Mouse (Mus musculus): ENCODE data around the gene Hoxa5. TPM values are rescaled to one million over a fixed set of nuclear protein-coding genes. Genes with fewer than 3 reads are reported as not detected.

The Hoxa5 gene
- polyA plus RNA-seq, 1 experiment from 2014 or later: 15.7 TPM

DNA sequence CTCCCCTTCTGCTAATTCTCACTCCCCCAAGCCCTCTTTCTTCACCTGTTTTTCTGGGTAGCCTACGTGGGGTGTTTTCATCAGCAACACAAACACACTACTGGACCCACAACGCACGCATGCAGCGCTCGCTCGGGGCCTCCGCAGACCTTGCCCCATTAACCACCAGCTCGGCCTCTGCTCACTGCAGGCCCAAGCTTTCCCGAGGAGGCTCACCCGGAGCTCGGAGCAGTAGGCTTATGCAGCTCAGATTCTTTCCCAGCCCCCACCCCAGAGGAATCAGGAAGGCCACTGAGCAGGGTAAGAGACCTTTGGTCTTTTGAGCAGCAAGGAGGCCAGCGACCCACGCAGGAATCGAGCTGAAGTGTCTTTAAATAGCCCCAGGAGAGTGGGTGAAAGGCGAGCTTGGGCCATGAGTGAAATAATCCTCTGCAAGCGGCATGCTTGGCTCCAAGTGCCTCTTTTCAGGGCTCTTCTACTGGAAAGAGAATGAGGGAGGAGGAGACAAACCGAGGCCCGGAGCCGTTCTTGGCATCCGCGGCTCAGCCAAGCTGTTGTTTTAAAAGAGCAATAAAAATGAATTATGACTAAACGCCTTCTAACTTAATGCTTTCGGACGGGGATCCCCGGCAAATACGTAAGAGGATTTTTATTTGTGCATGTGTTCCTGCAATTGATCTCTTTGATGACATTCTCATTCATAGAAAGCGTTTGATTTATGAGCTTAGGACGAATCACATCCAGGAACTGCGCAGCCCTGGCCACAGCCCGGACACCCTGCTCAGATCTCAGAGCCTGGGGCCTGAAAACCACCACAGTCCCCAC, 43.7 kb downstream of the Hoxa5 start:
- peak overlapping the region; percentile 94 for H3K27ac ChIP-seq (ENCODE audit: low read depth, low read length)
- peak; percentile 24; the same call in 1 of the 2 replicates for ATAC-seq (ENCODE audit: low FRiP score, low TSS enrichment)
- peak overlapping the region; percentile 66 for H3K4me3 ChIP-seq (ENCODE audit: low read length)
- peaks cover 60% of the 10 kb centered on the region for H3K4me1 ChIP-seq (ENCODE audit: control insufficient read depth, insufficient read depth, low read length)
- H3K4me2 ChIP-seq (replicated peaks; ENCODE audit: low read depth, low read length): peak overlapping the region; percentile 82
- peak overlapping the region; percentile 60 for H3K9ac ChIP-seq (ENCODE audit: low read depth, low read length)
- H3K9me3 ChIP-seq (ENCODE audit: control insufficient read depth, low read length): no peaks in the 10 kb centered on the region
- H3K36me3 ChIP-seq (ENCODE audit: control insufficient read depth, insufficient read depth, low read length): no peaks in the 10 kb centered on the region
- peaks cover 16% of the 10 kb centered on the region for H3K27me3 ChIP-seq (ENCODE audit: control insufficient read depth, insufficient read depth, low read length)
- 2% methylated on average over 30 of the region's 30 CpGs for WGBS

DNA sequence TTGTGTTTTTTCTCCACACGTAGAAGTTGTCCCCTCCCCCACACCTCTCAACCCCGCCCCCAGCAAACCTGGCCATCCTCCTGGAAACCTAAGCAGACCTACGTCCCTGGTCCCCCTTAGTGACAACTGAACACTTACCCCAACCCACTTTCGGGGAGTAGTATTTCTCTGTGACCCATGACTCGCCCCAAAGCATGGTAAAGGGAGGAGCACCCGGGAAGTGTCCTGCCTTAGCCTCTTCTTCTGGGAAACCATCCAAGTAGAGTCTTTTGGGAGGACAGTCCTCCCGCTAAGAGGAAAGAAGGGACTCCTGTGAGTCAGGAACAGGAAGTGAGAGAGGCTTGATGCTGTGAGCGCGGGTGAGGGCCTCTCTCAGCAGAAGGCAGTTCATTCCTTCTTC, 44.4 kb downstream of the Hoxa5 start:
- 7% methylated on average over 9 of the region's 9 CpGs for WGBS
- Histone ChIP-seq H3K9me3 (ENCODE audit: control insufficient read depth, low read length) (no peaks in the 10 kb centered on the region), H3K36me3 (ENCODE audit: control insufficient read depth, insufficient read depth, low read length) (no peaks in the 10 kb centered on the region), H3K27ac (ENCODE audit: low read depth, low read length) (peak overlapping the region; percentile 94), H3K9ac (ENCODE audit: low read depth, low read length) (peak overlapping the region; percentile 60), H3K4me1 (ENCODE audit: control insufficient read depth, insufficient read depth, low read length) (peaks cover 54% of the 10 kb centered on the region), H3K4me3 (ENCODE audit: low read length) (peak overlapping the region; percentile 66), H3K27me3 (ENCODE audit: control insufficient read depth, insufficient read depth, low read length) (peaks cover 22% of the 10 kb centered on the region), H3K4me2 (replicated peaks; ENCODE audit: low read depth, low read length) (peak overlapping the region; percentile 82)
- no peak for ATAC-seq (ENCODE audit: low FRiP score, low TSS enrichment)

- H3K27ac ChIP-seq (ENCODE audit: low read depth, low read length): peak overlapping the region; percentile 83
- H3K9ac ChIP-seq (ENCODE audit: low read depth, low read length): peak overlapping the region; percentile 71
- 5% methylated on average over 12 of the region's 12 CpGs for WGBS
- peaks cover 29% of the 10 kb centered on the region for H3K27me3 ChIP-seq (ENCODE audit: control insufficient read depth, insufficient read depth, low read length)
- no peaks in the 10 kb centered on the region for H3K36me3 ChIP-seq (ENCODE audit: control insufficient read depth, insufficient read depth, low read length)
- no peaks in the 10 kb centered on the region for H3K9me3 ChIP-seq (ENCODE audit: control insufficient read depth, low read length)
- H3K4me3 ChIP-seq (ENCODE audit: low read length): peak overlapping the region; percentile 66
- H3K4me2 ChIP-seq (replicated peaks; ENCODE audit: low read depth, low read length): peak overlapping the region; percentile 82
- ATAC-seq (ENCODE audit: low FRiP score, low TSS enrichment): peak; percentile 13; the same call in 1 of the 2 replicates
- H3K4me1 ChIP-seq (ENCODE audit: control insufficient read depth, insufficient read depth, low read length): peaks cover 48% of the 10 kb centered on the region
Observed at GRCm38 (mm10) chr6:52159164-52159761, 45.1 kb downstream of the Hoxa5 start.

DNA sequence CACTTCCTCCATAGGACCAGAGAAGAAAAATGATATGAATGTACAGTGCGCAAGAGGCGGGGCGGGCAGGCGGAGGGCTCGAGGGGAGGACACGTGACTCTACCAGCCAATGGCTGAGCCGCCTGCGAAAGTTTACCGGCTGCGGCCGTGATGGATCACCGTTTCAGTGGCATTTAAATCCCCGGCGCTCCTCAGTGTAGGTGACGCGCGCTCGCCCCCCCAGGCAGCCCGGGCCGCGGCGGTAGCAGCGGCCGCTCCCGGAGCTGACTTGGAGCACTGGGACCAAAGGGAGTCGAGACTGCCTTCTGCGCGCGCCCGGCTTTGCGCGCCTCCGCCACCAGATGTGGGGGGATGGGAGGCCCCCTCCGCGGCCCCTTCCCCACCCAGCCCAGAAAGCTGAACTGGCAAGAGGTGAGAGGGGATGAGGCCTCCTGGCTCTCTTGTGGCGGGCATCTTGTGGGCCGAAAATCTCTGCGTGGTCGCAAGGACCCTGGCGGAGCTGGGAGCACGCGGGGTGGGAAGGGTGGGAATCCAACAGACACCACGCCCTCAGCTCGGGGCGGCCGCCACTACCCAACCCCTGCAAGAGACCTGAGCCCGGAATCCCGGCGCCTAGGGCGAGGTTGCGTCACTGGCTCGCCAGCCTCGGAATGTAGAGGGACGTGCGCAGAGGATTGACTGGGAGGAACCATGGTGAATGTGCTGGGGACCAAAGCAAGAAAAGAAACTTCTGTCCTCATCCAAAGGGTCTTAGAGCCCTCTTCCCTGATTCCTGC, 45.9 kb downstream of the Hoxa5 start, which contains the start of gene Hoxa1:
Gene Hoxa1, minus strand, starts transcription at position 42 of the 776 bp plus-strand sequence.
- Histone ChIP-seq H3K4me2 (replicated peaks; ENCODE audit: low read depth, low read length) (peak within 1 kb of the TSS; percentile 82), H3K27ac (ENCODE audit: low read depth, low read length) (peak within 1 kb of the TSS; percentile 83), H3K4me3 (ENCODE audit: low read length) (peak within 1 kb of the TSS; percentile 66), H3K27me3 (ENCODE audit: control insufficient read depth, insufficient read depth, low read length) (peaks cover 35% of the 10 kb centered on the region), H3K9ac (ENCODE audit: low read depth, low read length) (peak within 1 kb of the TSS; percentile 71), H3K9me3 (ENCODE audit: control insufficient read depth, low read length) (no peaks in the 10 kb centered on the region), H3K36me3 (ENCODE audit: control insufficient read depth, insufficient read depth, low read length) (no peaks in the 10 kb centered on the region), H3K4me1 (ENCODE audit: control insufficient read depth, insufficient read depth, low read length) (peaks cover 40% of the 10 kb centered on the region)
- peak; percentile 74 for ATAC-seq (ENCODE audit: low FRiP score, low TSS enrichment)
- under 1% methylated on average over 55 of the region's 55 CpGs for WGBS

- H3K9me3 ChIP-seq (ENCODE audit: control insufficient read depth, low read length): no peaks in the 10 kb centered on the region
- H3K9ac ChIP-seq (ENCODE audit: low read depth, low read length): peak overlapping the region; percentile 23; the same call in 1 of the 2 replicates
- H3K36me3 ChIP-seq (ENCODE audit: control insufficient read depth, insufficient read depth, low read length): no peaks in the 10 kb centered on the region
- H3K4me3 ChIP-seq (ENCODE audit: low read length): peak overlapping the region; percentile 66
- H3K27me3 ChIP-seq (ENCODE audit: control insufficient read depth, insufficient read depth, low read length): peaks cover 38% of the 10 kb centered on the region
- no peak overlapping the region for H3K27ac ChIP-seq (ENCODE audit: low read depth, low read length)
- H3K4me1 ChIP-seq (ENCODE audit: control insufficient read depth, insufficient read depth, low read length): peaks cover 33% of the 10 kb centered on the region
- ATAC-seq (ENCODE audit: low FRiP score, low TSS enrichment): peak; percentile 0; the same call in 1 of the 2 replicates
- WGBS: under 1% methylated on average over 32 of the region's 32 CpGs
- H3K4me2 ChIP-seq (replicated peaks; ENCODE audit: low read depth, low read length): peak overlapping the region; percentile 82
Observed at GRCm38 (mm10) chr6:52157466-52158275, 46.7 kb downstream of the Hoxa5 start.

DNA sequence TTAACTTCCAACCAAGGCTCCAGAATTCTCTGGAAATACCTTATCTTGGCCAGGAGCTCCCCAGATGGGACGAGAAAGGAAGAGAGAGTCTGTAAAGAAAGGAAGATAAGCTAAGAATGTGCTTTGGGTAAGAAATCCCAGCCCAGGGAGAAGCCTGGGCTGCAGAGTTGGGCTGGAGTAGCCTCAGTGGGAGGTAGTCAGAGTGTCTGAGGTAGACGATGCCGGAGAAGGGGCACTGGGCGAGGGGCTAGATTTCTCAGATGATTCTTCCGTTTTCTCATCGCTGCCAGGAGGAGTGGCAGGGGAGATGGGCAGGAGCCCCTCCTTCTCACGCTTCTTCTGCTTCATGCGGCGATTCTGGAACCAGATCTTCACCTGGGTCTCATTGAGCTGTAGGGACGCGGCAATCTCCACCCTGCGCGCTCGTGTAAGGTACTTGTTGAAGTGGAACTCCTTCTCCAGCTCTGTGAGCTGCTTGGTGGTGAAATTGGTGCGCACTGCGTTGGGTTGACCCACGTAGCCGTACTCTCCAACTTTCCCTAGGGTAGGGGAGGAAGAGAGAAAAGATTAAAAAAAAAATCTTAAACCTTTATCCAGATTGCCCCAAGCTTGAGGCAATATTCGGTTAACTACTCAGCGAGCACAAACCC, 47.7 kb downstream of the Hoxa5 start:
- Histone ChIP-seq H3K27me3 (ENCODE audit: control insufficient read depth, insufficient read depth, low read length) (peaks cover 48% of the 10 kb centered on the region), H3K4me1 (ENCODE audit: control insufficient read depth, insufficient read depth, low read length) (peaks cover 24% of the 10 kb centered on the region), H3K4me2 (replicated peaks; ENCODE audit: low read depth, low read length) (peak overlapping the region; percentile 15), H3K9me3 (ENCODE audit: control insufficient read depth, low read length) (no peaks in the 10 kb centered on the region), H3K9ac (ENCODE audit: low read depth, low read length) (no peak overlapping the region), H3K36me3 (ENCODE audit: control insufficient read depth, insufficient read depth, low read length) (no peaks in the 10 kb centered on the region), H3K27ac (ENCODE audit: low read depth, low read length) (no peak overlapping the region), H3K4me3 (ENCODE audit: low read length) (peak overlapping the region; percentile 7; the same call in 1 of the 2 replicates)
- ATAC-seq (ENCODE audit: low FRiP score, low TSS enrichment): no peak
- 12% methylated on average over 20 of the region's 20 CpGs for WGBS

DNA sequence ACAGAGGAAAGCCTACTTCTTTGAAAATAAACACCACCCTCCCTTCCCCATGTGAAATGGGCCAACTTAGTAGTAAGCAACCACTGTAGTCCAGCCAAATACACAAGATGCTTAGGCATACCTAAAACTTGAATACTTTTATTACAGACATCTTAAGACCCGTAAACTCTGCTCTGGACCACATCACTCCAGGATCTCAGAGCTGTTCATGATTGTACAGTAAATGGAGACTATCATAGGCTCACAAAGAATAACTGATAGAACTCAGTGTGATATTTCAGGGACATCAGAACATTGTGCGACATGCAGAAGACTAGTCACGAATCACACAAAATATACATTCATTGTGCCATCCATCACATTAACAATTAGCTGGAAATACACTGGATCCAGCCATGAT, 48.9 kb downstream of the Hoxa5 start:
- H3K4me3 ChIP-seq (ENCODE audit: low read length): no peak overlapping the region
- peaks cover 19% of the 10 kb centered on the region for H3K4me1 ChIP-seq (ENCODE audit: control insufficient read depth, insufficient read depth, low read length)
- H3K27ac ChIP-seq (ENCODE audit: low read depth, low read length): no peak overlapping the region
- no peaks in the 10 kb centered on the region for H3K9me3 ChIP-seq (ENCODE audit: control insufficient read depth, low read length)
- H3K9ac ChIP-seq (ENCODE audit: low read depth, low read length): no peak overlapping the region
- no peaks in the 10 kb centered on the region for H3K36me3 ChIP-seq (ENCODE audit: control insufficient read depth, insufficient read depth, low read length)
- H3K27me3 ChIP-seq (ENCODE audit: control insufficient read depth, insufficient read depth, low read length): peaks cover 51% of the 10 kb centered on the region
- H3K4me2 ChIP-seq (replicated peaks; ENCODE audit: low read depth, low read length): no peak overlapping the region
- ATAC-seq (ENCODE audit: low FRiP score, low TSS enrichment): no peak
- WGBS: 69% methylated on average over 3 of the region's 3 CpGs

DNA sequence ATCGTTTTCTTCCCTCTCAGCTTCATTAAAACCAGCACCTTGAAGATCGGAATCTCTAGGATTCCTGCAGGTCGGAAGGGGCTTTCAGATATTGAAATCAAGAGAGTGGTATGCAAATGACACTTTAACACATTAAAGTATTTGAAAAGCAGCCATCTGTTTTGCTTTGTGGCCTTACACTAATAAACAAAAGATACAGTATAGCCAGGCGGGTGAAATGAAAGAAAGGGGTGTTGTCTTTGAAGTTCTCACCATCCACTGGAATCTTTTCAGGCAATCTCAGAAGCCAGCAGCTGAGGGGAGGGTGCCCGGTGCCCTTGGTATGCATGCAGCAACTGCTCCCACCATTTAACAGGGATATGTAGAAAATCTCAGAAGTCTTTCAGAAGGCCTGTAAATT, 50.3 kb downstream of the Hoxa5 start:
- no peak overlapping the region for H3K4me3 ChIP-seq (ENCODE audit: low read length)
- peaks cover 56% of the 10 kb centered on the region for H3K27me3 ChIP-seq (ENCODE audit: control insufficient read depth, insufficient read depth, low read length)
- no peak overlapping the region for H3K4me2 ChIP-seq (replicated peaks; ENCODE audit: low read depth, low read length)
- no peaks in the 10 kb centered on the region for H3K9me3 ChIP-seq (ENCODE audit: control insufficient read depth, low read length)
- ATAC-seq (ENCODE audit: low FRiP score, low TSS enrichment): no peak
- no peak overlapping the region for H3K27ac ChIP-seq (ENCODE audit: low read depth, low read length)
- H3K4me1 ChIP-seq (ENCODE audit: control insufficient read depth, insufficient read depth, low read length): peaks cover 5% of the 10 kb centered on the region
- 44% methylated on average over 5 of the region's 5 CpGs for WGBS
- H3K36me3 ChIP-seq (ENCODE audit: control insufficient read depth, insufficient read depth, low read length): no peaks in the 10 kb centered on the region
- H3K9ac ChIP-seq (ENCODE audit: low read depth, low read length): no peak overlapping the region

Data from kidney, embryonic 14.5 days (tissue).